Mouse (Mus musculus) liver, embryonic 16.5 days (tissue): ENCODE measurements around the gene Arid1b. TPM values are rescaled to one million over a fixed set of nuclear protein-coding genes. Genes with fewer than 3 reads are reported as not detected.

Experiments used
- ATAC-seq: fragments of 200-750 bp; cut with Nextera tagmentation; 2 replicates; pipeline ENCODE4 v1.8.0; 2017; ENCODE audit warnings: low read depth, mild to moderate bottlenecking, moderate number of reproducible peaks, moderate library complexity
- H3K27ac ChIP-seq: fragments of 300-500 bp; sonication (generic); 2 replicates; pipeline ENCODE4 v1.5.1; 2014; ENCODE audit warnings: mild to moderate bottlenecking, low read length
- H3K27me3 ChIP-seq: fragments of 300-500 bp; sonication (generic); 2 replicates; pipeline ENCODE4 v1.6.1; 2014; ENCODE audit warnings: low read depth, low read length, mixed read lengths; ENCODE audit not compliant: control insufficient read depth, insufficient read depth
- H3K36me3 ChIP-seq: fragments of 300-500 bp; sonication (generic); 2 replicates; pipeline ENCODE4 v1.6.1; 2014; ENCODE audit warnings: mild to moderate bottlenecking; ENCODE audit not compliant: control insufficient read depth, insufficient read depth
- H3K4me1 ChIP-seq: fragments of 300-500 bp; sonication (generic); 2 replicates; pipeline ENCODE4 v1.6.1; 2014; ENCODE audit warnings: low read depth, low read length, mixed read lengths; ENCODE audit not compliant: control insufficient read depth
- H3K4me2 ChIP-seq: fragments of 300-500 bp; sonication (generic); 2 replicates; pipeline ENCODE4 v1.6.1; 2014; ENCODE audit warnings: low read depth, low read length, mixed read lengths
- H3K4me3 ChIP-seq: fragments of 300-500 bp; sonication (generic); 2 replicates; pipeline ENCODE4 v1.5.1; 2014; ENCODE audit warnings: low read depth, mild to moderate bottlenecking, low read length
- H3K9ac ChIP-seq: fragments of 300-500 bp; sonication (generic); 2 replicates; pipeline ENCODE4 v1.6.1; 2014; ENCODE audit warnings: low read depth, low read length
- H3K9me3 ChIP-seq: fragments of 300-500 bp; sonication (generic); replicated peaks from 2 replicates; pipeline ENCODE4 v1.6.1; 2016; ENCODE audit warnings: low read length; ENCODE audit not compliant: control insufficient read depth
- WGBS: fragments of 180-500 bp; shearing (Covaris S2); extraction: QIAGEN DNeasy Blood & Tissue Kit; methylation state at CpG from one replicate; pipeline ENCODE4 v1.1.7; 2014; ENCODE audit not compliant: insufficient replicate concordance; 5-methylcytosine and 5-hydroxymethylcytosine counted together
- polyA plus RNA-seq: library from polyadenylated mRNA; unstranded; fragments of >200 nt; fragmentation: Nextera tagmentation; extraction: Ambion mirVana; gene quantifications from 2 replicates; pipeline ENCODE4 v1.2.1, GENCODE M21; 2015

Arid1b gene
- polyA plus RNA-seq, 1 experiment from 2014 or later = 3.2 TPM

GRCm38 (mm10) chr17:5295948-5296262, 301.8 kb downstream of the Arid1b start:
- no peak overlapping the region for H3K9ac ChIP-seq
- H3K4me3 ChIP-seq = no peak overlapping the region
- peaks cover 4% of the 10 kb centered on the region for H3K4me1 ChIP-seq
- H3K27me3 ChIP-seq = no peaks in the 10 kb centered on the region
- ATAC-seq = no peak
- WGBS = 70% methylated on average over 7 of the region's 7 CpGs
- no peak overlapping the region for H3K27ac ChIP-seq
- H3K36me3 ChIP-seq = peaks cover 8% of the 10 kb centered on the region
- H3K4me2 ChIP-seq = no peak overlapping the region
- no peaks in the 10 kb centered on the region for H3K9me3 ChIP-seq

GRCm38 (mm10) chr17:5297491-5297890, 303.4 kb downstream of the Arid1b start:
- H3K4me2 ChIP-seq = no peak overlapping the region
- H3K9me3 ChIP-seq = no peaks in the 10 kb centered on the region
- H3K36me3 ChIP-seq = no peaks in the 10 kb centered on the region
- H3K4me3 ChIP-seq = no peak overlapping the region
- ATAC-seq = no peak
- H3K27me3 ChIP-seq = no peaks in the 10 kb centered on the region
- H3K4me1 ChIP-seq = peaks cover 4% of the 10 kb centered on the region
- H3K27ac ChIP-seq = no peak overlapping the region
- 68% methylated on average over 4 of the region's 4 CpGs for WGBS
- H3K9ac ChIP-seq = no peak overlapping the region

GRCm38 (mm10) chr17:5297984-5298383, 303.9 kb downstream of the Arid1b start:
- H3K36me3 ChIP-seq = no peaks in the 10 kb centered on the region
- no peak overlapping the region for H3K9ac ChIP-seq
- no peaks in the 10 kb centered on the region for H3K27me3 ChIP-seq
- H3K4me3 ChIP-seq = no peak overlapping the region
- no peak for ATAC-seq
- WGBS = 84% methylated on average over 10 of the region's 10 CpGs
- H3K4me2 ChIP-seq = no peak overlapping the region
- H3K9me3 ChIP-seq = no peaks in the 10 kb centered on the region
- no peak overlapping the region for H3K27ac ChIP-seq
- H3K4me1 ChIP-seq = peaks cover 4% of the 10 kb centered on the region

DNA sequence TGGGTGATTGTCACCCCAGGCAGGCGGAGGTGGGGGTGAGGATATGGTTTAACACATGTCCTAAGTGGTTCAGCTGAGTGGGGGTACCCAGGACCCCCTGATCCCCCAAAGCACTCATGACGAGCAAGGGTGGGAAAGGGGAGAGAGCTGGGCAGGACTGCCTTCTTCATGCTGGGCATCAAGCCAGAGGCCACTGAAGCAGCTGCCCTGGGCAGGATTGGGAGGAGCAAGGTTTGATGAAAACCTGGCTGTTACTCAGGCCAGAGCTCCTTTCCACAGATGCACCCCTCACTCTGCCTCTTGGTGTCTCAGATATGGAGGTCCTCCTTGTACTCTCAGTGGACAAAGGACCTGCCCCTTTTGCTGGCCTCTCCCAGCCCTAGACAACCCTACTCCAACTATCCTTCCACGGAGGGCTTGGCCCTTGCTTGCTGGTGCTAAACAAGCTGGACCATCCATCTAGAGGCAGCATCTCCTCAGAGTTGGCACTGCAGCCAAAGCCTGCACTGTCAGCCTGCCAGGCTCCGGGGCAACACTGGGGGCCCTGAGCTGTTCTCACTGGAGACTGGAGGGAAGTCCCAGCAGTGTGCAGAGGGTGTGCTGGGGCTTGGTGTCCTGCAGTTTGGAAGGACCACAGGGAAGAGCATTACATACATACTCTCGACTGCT, 304.9 kb downstream of the Arid1b start:
- H3K9me3 ChIP-seq = no peaks in the 10 kb centered on the region
- H3K4me3 ChIP-seq = no peak overlapping the region
- H3K36me3 ChIP-seq = no peaks in the 10 kb centered on the region
- H3K4me1 ChIP-seq = peaks cover 4% of the 10 kb centered on the region
- H3K27me3 ChIP-seq = no peaks in the 10 kb centered on the region
- H3K27ac ChIP-seq = no peak overlapping the region
- no peak overlapping the region for H3K9ac ChIP-seq
- no peak for ATAC-seq
- WGBS = 68% methylated on average over 5 of the region's 5 CpGs
- no peak overlapping the region for H3K4me2 ChIP-seq

- WGBS = 34% methylated on average over 11 of the region's 11 CpGs
- no peak overlapping the region for H3K4me2 ChIP-seq
- H3K36me3 ChIP-seq = no peaks in the 10 kb centered on the region
- H3K9me3 ChIP-seq = no peaks in the 10 kb centered on the region
- no peaks in the 10 kb centered on the region for H3K27me3 ChIP-seq
- 0 out of 2 replicates have a peak, but pooled peaks have one; percentile 27 for ATAC-seq
- H3K27ac ChIP-seq = peak overlapping the region; percentile 46
- H3K4me1 ChIP-seq = no peaks in the 10 kb centered on the region
- H3K9ac ChIP-seq = no peak overlapping the region
- no peak overlapping the region for H3K4me3 ChIP-seq
Measured at GRCm38 (mm10) chr17:5302971-5303746, 309.0 kb downstream of the Arid1b start.

DNA sequence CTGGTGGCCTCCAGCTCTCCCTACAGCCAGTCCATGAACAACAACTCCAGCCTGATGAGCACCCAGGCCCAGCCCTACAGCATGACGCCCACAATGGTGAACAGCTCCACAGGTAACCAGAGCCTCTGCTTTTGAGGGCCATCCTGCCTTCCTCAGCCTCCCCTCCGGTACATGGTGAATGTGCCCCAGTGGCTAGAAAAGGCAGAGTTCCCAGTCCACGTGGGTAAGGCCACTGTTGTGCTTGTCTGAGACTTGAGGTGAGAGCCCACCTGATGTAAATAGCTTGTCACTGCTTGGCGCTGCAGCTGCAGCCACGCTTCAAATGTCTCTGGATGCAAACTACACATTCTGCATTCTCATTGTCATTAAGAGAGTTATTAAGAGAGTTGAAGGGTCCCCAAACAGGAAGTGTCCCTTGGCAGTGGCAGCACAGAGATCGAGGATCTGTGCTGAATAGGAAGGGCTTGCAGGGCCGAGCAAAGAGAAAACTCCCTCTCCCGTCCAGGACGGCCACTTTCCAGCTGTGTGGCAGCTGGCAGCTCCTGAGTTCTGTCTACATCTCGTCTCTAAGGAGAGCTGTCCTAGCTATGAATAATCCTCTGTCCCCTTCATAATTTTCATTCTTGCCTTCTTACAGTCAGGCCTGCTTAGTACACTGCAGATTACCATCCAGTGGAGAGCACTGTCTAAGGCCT, 311.8 kb downstream of the Arid1b start:
- 68% methylated on average over 10 of the region's 10 CpGs for WGBS
- H3K4me2 ChIP-seq = no peak overlapping the region

GRCm38 (mm10) chr17:5309930-5310329, 315.8 kb downstream of the Arid1b start:
- Histone ChIP-seq H3K4me1 (no peaks in the 10 kb centered on the region), H3K4me2 (no peak overlapping the region), H3K9ac (no peak overlapping the region), H3K27me3 (no peaks in the 10 kb centered on the region), H3K4me3 (no peak overlapping the region), H3K9me3 (no peaks in the 10 kb centered on the region), H3K27ac (no peak overlapping the region), H3K36me3 (no peaks in the 10 kb centered on the region)
- no peak; the same call in 1 of the 2 replicates for ATAC-seq
- 23% methylated on average over 5 of the region's 5 CpGs for WGBS

More for the DNA sequence above, 311.8 kb downstream of the Arid1b start:
- Histone ChIP-seq H3K27me3 (no peaks in the 10 kb centered on the region), H3K9ac (no peak overlapping the region), H3K9me3 (no peaks in the 10 kb centered on the region), H3K4me3 (no peak overlapping the region), H3K4me1 (no peaks in the 10 kb centered on the region), H3K27ac (no peak overlapping the region), H3K36me3 (no peaks in the 10 kb centered on the region)
- ATAC-seq = no peak

- Histone ChIP-seq H3K4me1 (no peaks in the 10 kb centered on the region), H3K36me3 (no peaks in the 10 kb centered on the region), H3K27me3 (no peaks in the 10 kb centered on the region), H3K4me3 (no peak overlapping the region), H3K27ac (no peak overlapping the region), H3K9me3 (no peaks in the 10 kb centered on the region), H3K4me2 (no peak overlapping the region), H3K9ac (no peak overlapping the region)
- 71% methylated on average over 11 of the region's 11 CpGs for WGBS
- no peak for ATAC-seq
Measured at GRCm38 (mm10) chr17:5310425-5310888, 316.3 kb downstream of the Arid1b start.

DNA sequence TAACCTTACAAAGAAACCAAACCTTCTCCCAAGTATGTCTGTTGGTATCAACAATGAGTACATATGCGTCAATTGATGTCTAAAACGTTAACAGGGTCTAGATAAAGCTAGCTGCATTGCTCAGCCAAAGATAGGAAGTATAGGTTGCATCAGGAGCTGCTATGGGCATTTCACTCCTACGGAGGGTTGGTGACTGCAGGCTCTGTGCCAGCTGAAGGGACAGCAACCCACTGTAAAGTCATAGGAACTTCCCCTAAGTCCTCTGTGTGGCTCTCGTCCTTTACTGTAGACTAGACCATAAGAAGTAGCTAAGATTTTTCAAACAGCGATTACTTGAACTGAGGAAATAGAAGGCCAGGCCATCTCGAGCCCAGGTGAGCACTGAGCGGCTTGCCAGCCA, 316.9 kb downstream of the Arid1b start:
- 56% methylated on average over 7 of the region's 7 CpGs for WGBS
- Histone ChIP-seq H3K27me3 (no peaks in the 10 kb centered on the region), H3K27ac (no peak overlapping the region), H3K4me1 (no peaks in the 10 kb centered on the region), H3K36me3 (no peaks in the 10 kb centered on the region), H3K4me3 (no peak overlapping the region), H3K4me2 (no peak overlapping the region), H3K9ac (no peak overlapping the region), H3K9me3 (no peaks in the 10 kb centered on the region)
- no peak for ATAC-seq
